Mouse (Mus musculus) mouse trophoblast stem cell (cell line): ENCODE data around the gene Fbxo33.

ENCODE experiments used
- in situ Hi-C, 2 experiments: fragments of 300-500 bp; cut with MseI, MboI; formaldehyde crosslinking; loops; 2 replicates in 1 of 2; 3 replicates in 1 of 2; pipeline ENCODE4 v1.15.1; 2025

Gene Fbxo33

GRCm38 (mm10) chr12:59198750-59199149 lies 20.8 kb downstream of the Fbxo33 start:
- in situ Hi-C loops: no loop called here

DNA sequence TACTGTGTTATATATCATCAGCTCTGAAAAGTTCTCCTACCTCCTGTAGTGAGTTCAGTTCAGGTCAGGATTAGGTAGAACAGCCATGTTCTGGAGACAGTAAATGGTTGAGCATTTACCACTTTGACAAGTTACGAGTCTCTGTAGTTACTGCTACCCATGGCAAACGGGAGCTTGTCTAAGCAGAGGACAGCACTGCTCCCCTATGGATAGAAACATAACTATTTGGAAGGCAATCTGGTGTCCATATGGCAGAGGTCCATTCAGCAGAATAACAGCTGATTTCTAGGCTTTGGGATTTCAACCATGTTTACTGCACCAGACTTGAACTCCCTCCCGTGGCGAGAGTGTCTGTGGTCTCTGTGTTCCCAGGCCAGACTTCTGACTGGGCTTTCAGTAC lies 23.6 kb downstream of the Fbxo33 start:
- in situ Hi-C loops: no loop called here

DNA sequence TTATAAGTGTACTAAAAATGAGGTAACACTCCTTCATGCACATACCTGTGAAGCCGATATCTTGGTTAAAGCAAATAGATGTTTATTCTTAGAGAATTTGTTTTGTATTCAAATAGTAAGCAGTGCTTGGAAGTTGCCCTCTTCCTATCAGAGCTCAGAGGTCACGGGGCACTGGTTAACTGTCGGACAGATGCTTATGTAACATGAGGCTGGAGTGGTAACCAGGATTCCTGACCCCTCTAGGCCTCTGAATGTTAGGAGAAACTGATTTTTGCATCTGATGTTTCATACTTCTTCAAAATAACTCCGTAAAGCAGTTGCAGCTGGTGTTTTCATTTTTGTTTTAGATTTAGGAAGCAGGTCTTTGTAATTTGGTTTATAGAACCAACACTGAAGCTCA lies 24.5 kb downstream of the Fbxo33 start:
- in situ Hi-C loops: no loop called here

- in situ Hi-C loops: no loop called here
These were observed 25.1 kb downstream of the Fbxo33 start for GRCm38 (mm10) chr12:59194341-59195003.

DNA sequence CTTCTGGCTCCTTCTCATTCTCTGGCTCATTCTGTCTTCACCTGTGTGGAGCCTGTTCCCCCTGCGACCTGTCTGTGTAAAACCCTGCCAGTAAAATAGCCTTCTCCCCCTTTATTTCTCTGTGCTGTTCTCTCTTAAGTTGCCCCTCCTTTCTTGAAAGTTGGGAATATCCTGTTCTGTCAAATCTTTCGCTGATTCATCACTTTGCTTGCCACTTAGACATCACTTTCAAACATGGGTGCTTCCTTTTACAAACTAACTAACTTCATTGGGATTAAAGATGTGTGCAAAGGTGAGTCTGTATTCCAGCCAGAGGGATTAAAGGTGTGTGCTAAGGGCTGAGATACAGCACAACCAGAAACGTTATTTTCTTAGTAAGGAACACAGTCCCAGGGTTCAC lies 25.9 kb downstream of the Fbxo33 start:
- in situ Hi-C loops: no loop called here

- in situ Hi-C loops: no loop called here
These were observed 31.3 kb downstream of the Fbxo33 start for GRCm38 (mm10) chr12:59188086-59188682.

- in situ Hi-C loops: no loop called here
These were observed 41.7 kb downstream of the Fbxo33 start for GRCm38 (mm10) chr12:59177814-59178213.

- in situ Hi-C loops: no loop called here
These were observed 49.6 kb downstream of the Fbxo33 start for GRCm38 (mm10) chr12:59169935-59170334.

- in situ Hi-C loops: no loop called here
These were observed 53.0 kb downstream of the Fbxo33 start for GRCm38 (mm10) chr12:59166557-59166956.

GRCm38 (mm10) chr12:59164522-59164921 lies 55.0 kb downstream of the Fbxo33 start:
- in situ Hi-C loops: no loop called here

DNA sequence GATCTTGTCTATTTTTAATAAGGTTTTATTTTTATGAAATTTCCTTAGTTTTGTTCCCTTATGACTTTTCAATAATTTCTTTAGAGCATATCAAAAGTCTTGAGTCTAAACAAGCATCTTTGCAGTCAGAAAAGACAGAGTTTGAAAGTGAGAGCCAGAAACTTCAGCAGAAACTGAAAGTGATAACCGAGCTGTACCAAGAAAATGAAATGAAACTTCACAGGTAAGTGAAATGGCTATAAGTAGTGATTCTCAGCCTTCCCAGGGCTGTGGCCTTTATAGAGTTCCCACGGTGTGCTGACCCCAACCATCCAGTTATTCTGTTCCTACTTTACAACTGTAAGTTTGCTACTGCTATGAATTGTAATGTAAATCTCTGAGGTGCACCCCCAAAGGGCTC lies 56.7 kb downstream of the Fbxo33 start:
- in situ Hi-C loops: no loop called here

GRCm38 (mm10) chr12:59161091-59161490 lies 58.4 kb downstream of the Fbxo33 start:
- in situ Hi-C loops: no loop called here
